Mouse (Mus musculus) liver, embryonic 14.5 days (tissue): ENCODE measurements around the gene Minos1. TPM values are rescaled to one million over a fixed set of nuclear protein-coding genes. Genes with fewer than 3 reads are reported as not detected.

ENCODE experiments used
- ATAC-seq: fragments of 200-750 bp; cut with Nextera tagmentation; 2 replicates; pipeline ENCODE4 v1.8.0; 2017; ENCODE audit warnings: moderate number of reproducible peaks, mild to moderate bottlenecking, moderate library complexity; ENCODE audit not compliant: insufficient read depth
- DNase-seq, 3 experiments: peaks; one replicate each; pipeline ENCODE4 v3.0.0-alpha.2; 2012 to 2013; ENCODE audit warnings: low read depth in 3 of 3, low spot score in 3 of 3
- H3K27ac ChIP-seq: fragments of 300-500 bp; sonication (generic); 2 replicates; pipeline ENCODE4 v1.5.1; 2014; ENCODE audit warnings: moderate library complexity, mild to moderate bottlenecking, control low read depth, inconsistent platforms
- H3K27me3 ChIP-seq: fragments of 300-500 bp; sonication (generic); 2 replicates; pipeline ENCODE4 v1.6.1; 2014; ENCODE audit warnings: mild to moderate bottlenecking, low read length, moderate library complexity; ENCODE audit not compliant: control insufficient read depth, insufficient read depth
- H3K36me3 ChIP-seq: fragments of 300-500 bp; sonication (generic); replicated peaks from 2 replicates; pipeline ENCODE4 v1.6.1; 2014; ENCODE audit warnings: low read depth; ENCODE audit not compliant: control insufficient read depth, insufficient read depth
- H3K4me1 ChIP-seq, 2 experiments: fragments of 200-500 bp in 1 of 2; fragments of 300-500 bp in 1 of 2; sonication (generic) in 1 of 2; replicated peaks; 2 replicates each; pipeline ENCODE4 v1.6.1; 2012 to 2014; ENCODE audit warnings: antibody characterized with exemption in 1 of 2, inconsistent platforms in 1 of 2, low read length in 1 of 2; ENCODE audit not compliant: control insufficient read depth in 2 of 2, insufficient read depth in 2 of 2
- H3K4me2 ChIP-seq: fragments of 300-500 bp; sonication (generic); 2 replicates; pipeline ENCODE4 v1.6.1; 2014; ENCODE audit warnings: low read depth, mild to moderate bottlenecking, control low read depth, moderate library complexity
- H3K4me3 ChIP-seq, 2 experiments: fragments of 200-500 bp in 1 of 2; fragments of 300-500 bp in 1 of 2; sonication (generic) in 1 of 2; 2 replicates each; pipeline ENCODE4 v1.5.1; 2012 to 2014; ENCODE audit warnings: low read depth in 2 of 2, low read length in 2 of 2, mild to moderate bottlenecking in 2 of 2, control low read depth in 1 of 2, inconsistent platforms in 1 of 2, moderate library complexity in 1 of 2; ENCODE audit not compliant: insufficient read depth in 1 of 2
- H3K9ac ChIP-seq: fragments of 300-500 bp; sonication (generic); replicated peaks from 2 replicates; pipeline ENCODE4 v1.6.1; 2014; ENCODE audit warnings: mild to moderate bottlenecking, control low read depth, moderate library complexity
- H3K9me3 ChIP-seq: fragments of 300-500 bp; sonication (generic); 2 replicates; pipeline ENCODE4 v1.6.1; 2016; ENCODE audit warnings: low read length, mixed read lengths; ENCODE audit not compliant: control insufficient read depth
- CTCF ChIP-seq: IDR thresholded peaks from 2 replicates; pipeline ENCODE4 v1.5.1; 2016; ENCODE audit warnings: antibody characterized with exemption, low read depth, control low read depth
- EP300 ChIP-seq: IDR thresholded peaks from 2 replicates; pipeline ENCODE4 v1.6.1; 2016; ENCODE audit warnings: antibody characterized with exemption, low read depth
- WGBS: fragments of 180-500 bp; shearing (Covaris S2); extraction: QIAGEN DNeasy Blood & Tissue Kit; methylation state at CpG from one replicate; pipeline ENCODE4 v1.1.7; 2014; ENCODE audit not compliant: insufficient replicate concordance; 5-methylcytosine and 5-hydroxymethylcytosine counted together
- polyA plus RNA-seq, 2 experiments: library from polyadenylated mRNA; depleted of rRNA in 1 of 2; stranded (reverse) in 1 of 2; unstranded in 1 of 2; fragments of >200 nt; fragmentation: Nextera tagmentation in 1 of 2; extraction: Ambion mirVana in 1 of 2; gene quantifications; 2 replicates each; pipeline versions ENCODE4 v1.2.1 to v1.2.3; 2012 to 2014

Gene Minos1
- polyA plus RNA-seq, 2 experiments = 94.0 to 424 TPM

DNA sequence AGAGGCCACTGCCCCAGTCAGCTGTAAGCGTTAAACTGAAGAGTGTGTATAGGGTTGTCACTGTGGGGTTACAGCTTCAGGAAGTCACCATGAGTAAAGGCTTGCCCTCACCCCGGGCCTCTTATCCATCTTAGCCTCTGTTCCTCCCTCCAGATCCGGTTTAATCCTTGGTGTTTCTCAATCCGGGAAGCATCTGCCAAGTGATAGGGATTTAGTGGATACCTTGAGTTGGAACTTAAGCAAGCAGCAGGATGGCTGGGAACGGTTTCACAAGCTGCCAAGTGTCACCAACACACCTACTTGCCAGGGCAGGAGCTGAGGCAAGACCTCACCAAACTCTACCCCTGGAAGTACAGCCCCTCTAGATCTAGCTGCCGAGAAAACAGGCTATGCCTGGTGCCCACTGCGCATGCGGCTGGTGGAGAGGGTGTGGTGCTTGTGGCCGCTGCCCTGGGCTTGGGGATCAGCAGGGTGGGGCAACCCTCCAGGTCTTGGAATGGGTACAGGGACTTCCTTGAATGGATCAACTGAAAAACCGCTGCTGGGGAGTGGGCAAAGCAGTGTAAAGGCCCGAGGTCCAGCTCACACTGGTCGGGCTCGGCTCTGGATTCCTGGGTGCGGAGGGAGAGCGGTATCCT, 40.5 kb downstream of the Minos1 start:
- Histone ChIP-seq H3K4me2 (no peak overlapping the region), H3K9me3 (no peaks in the 10 kb centered on the region), H3K9ac (no peak overlapping the region), H3K4me1 (no peaks in the 10 kb centered on the region), H3K27ac (no peak overlapping the region), H3K27me3 (peaks cover 38% of the 10 kb centered on the region), H3K4me3 (no peak overlapping the region), H3K36me3 (no peaks in the 10 kb centered on the region)
- DNase-seq = no peak
- WGBS = 51% methylated on average over 15 of the region's 15 CpGs
- no peak for ATAC-seq
- TF ChIP-seq EP300 (no peak), CTCF (no peak)

DNA sequence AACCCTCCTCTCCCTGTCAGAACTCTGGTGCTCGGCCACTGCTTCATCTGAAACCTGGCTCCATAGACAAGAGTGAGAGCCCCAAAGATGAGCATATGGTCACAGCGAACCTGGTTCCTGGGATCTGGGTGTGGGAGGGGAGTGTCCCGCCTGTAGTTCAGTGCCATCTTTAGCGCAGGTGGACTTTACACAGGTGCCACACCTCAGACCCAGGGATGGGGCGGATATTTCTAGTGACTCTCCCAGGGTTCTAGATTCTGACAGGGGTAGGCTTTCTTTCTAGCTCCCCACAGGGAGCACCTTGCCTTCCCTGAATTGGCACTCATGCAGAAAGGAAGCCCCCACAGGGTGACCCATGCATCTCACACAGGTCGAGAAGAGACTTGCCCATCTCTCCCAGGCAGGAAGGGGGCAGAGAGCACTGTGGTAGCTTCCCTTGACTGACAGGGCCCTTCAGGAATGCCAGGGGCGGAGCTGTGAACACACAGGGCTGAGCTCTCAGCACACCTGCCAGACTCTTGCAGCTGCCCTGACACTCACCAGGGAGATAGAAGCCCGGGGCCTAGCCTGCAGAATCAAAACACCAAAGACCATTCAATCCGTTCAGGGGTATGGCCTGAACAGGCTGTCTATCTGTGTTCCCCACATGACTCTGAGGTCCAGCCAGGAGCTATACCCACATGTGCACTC, 41.8 kb downstream of the Minos1 start:
- 36% methylated on average over 9 of the region's 9 CpGs for WGBS
- no peak for TF ChIP-seq CTCF
- no peak for TF ChIP-seq EP300
- ATAC-seq = no peak

DNA sequence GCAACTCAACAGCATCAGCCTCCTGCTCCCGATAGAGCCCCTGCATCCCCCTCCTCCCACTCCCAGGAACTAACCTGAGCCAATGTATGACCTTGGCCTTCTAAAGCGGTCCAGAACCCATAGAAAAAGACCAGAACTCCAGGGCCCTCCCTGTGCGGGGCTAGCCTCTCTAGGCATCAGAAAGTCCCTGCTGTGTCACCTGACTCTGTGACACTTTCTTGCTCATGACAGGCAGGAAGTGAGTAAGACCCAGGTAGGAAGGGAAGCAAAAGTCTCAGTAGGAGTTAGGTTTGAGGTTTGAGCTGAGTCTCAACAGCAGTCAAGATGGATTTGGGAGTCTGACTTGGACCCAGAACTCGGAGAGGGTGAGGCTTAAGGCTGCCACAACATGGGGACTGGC, 43.9 kb downstream of the Minos1 start:
- H3K9me3 ChIP-seq = no peaks in the 10 kb centered on the region
- H3K4me1 ChIP-seq = no peaks in the 10 kb centered on the region
- H3K4me3 ChIP-seq = no peak overlapping the region
- no peak for TF ChIP-seq CTCF
- no peak for TF ChIP-seq EP300
- H3K36me3 ChIP-seq = no peaks in the 10 kb centered on the region
- 39% methylated on average over 4 of the region's 4 CpGs for WGBS
- no peak overlapping the region for H3K4me2 ChIP-seq
- no peak overlapping the region for H3K9ac ChIP-seq
- H3K27ac ChIP-seq = no peak overlapping the region
- ATAC-seq (no peak), DNase-seq (no peak)
- H3K27me3 ChIP-seq = peaks cover 16% of the 10 kb centered on the region

More for the DNA sequence above, 41.8 kb downstream of the Minos1 start:
- no peak overlapping the region for H3K9ac ChIP-seq
- peaks cover 36% of the 10 kb centered on the region for H3K27me3 ChIP-seq
- no peak overlapping the region for H3K4me3 ChIP-seq
- H3K9me3 ChIP-seq = no peaks in the 10 kb centered on the region
- no peaks in the 10 kb centered on the region for H3K4me1 ChIP-seq
- no peak for DNase-seq
- no peak overlapping the region for H3K27ac ChIP-seq
- no peak overlapping the region for H3K4me2 ChIP-seq
- H3K36me3 ChIP-seq = no peaks in the 10 kb centered on the region

DNA sequence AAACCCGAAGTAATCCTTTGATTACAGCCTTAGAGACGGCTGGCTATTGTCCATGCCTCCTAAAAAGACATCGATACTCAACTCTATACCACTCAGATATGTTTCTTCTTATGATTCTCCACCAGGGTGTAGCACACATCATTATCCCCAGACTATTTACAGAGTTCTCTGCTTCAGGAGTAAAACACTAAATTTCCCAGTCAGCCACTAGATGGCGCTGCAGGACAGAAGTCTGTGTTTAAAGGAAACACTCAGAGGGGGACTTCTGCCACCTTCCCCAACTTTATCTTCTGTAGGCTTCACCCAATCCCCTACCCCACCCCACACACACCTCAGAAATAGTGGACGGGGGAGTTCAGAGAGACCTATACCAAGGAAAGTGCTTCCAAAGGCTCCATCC, 44.9 kb downstream of the Minos1 start:
- Histone ChIP-seq H3K4me1 (no peaks in the 10 kb centered on the region), H3K27me3 (peaks cover 6% of the 10 kb centered on the region), H3K9me3 (no peaks in the 10 kb centered on the region), H3K27ac (no peak overlapping the region), H3K4me2 (no peak overlapping the region), H3K4me3 (no peak overlapping the region), H3K36me3 (no peaks in the 10 kb centered on the region), H3K9ac (no peak overlapping the region)
- ATAC-seq (0 out of 2 replicates have a peak, but pooled peaks have one; percentile 39), DNase-seq (peak; percentile 57 to 64 (median 57))
- WGBS = 13% methylated on average over 5 of the region's 5 CpGs
- no peak for TF ChIP-seq EP300
- peak; percentile 80 for TF ChIP-seq CTCF

DNA sequence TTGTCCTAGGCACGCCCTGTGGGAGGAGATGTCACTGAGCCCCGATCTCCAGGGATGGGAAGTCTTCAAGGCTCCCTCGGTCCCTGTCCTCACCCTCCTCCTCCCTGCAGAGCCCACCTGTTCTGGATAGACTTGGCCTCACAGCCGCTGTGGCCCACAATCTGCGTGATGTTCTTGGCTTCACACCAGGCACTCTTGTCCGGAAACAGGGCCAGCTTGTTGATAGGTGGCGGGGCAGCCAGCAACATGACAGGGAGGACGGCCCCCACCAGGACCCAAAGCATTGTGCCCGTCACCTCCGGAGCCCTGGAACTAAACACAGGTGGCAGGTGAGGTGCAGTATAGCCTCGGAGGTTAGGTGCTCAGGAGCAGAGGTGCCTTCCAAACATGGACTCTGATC, 45.6 kb downstream of the Minos1 start:
- no peak for DNase-seq
- Histone ChIP-seq H3K4me2 (no peak overlapping the region), H3K27ac (no peak overlapping the region), H3K27me3 (no peaks in the 10 kb centered on the region; the same call in 1 of the 2 replicates), H3K9ac (no peak overlapping the region), H3K9me3 (no peaks in the 10 kb centered on the region), H3K36me3 (no peaks in the 10 kb centered on the region), H3K4me1 (no peaks in the 10 kb centered on the region), H3K4me3 (no peak overlapping the region)
- WGBS = 51% methylated on average over 11 of the region's 11 CpGs
- no peak for TF ChIP-seq EP300
- TF ChIP-seq CTCF = no peak
- ATAC-seq = no peak
